Mouse (Mus musculus) CH12.LX (cell line): ENCODE measurements around the gene Tut1. TPM values are rescaled to one million over a fixed set of nuclear protein-coding genes. Genes with fewer than 3 reads are reported as not detected.

Experiments used
- DNase-seq: peaks from one replicate; pipeline ENCODE4 v3.0.0-alpha.2; 2013; ENCODE audit errors: extremely low read depth
- H3K27ac ChIP-seq: 2 replicates; pipeline ENCODE4 v1.5.1; 2012; ENCODE audit warnings: low read depth, mild to moderate bottlenecking, control low read depth, moderate library complexity; ENCODE audit not compliant: insufficient read depth
- H3K27me3 ChIP-seq: replicated peaks from 2 replicates; pipeline ENCODE3; 2012; ENCODE audit warnings: inconsistent platforms
- H3K36me3 ChIP-seq, 2 experiments: replicated peaks in 1 of 2; 2 replicates each; pipeline versions ENCODE3 to v1.6.1; 2012; ENCODE audit warnings: inconsistent platforms in 1 of 2, low read length in 1 of 2, mild to moderate bottlenecking in 1 of 2, mixed read lengths in 1 of 2, moderate library complexity in 1 of 2; ENCODE audit not compliant: control insufficient read depth in 1 of 2, insufficient read depth in 1 of 2
- H3K4me1 ChIP-seq, 2 experiments: 2 replicates each; pipeline ENCODE4 v1.6.1; 2012; ENCODE audit warnings: inconsistent platforms in 1 of 2, moderate library complexity in 1 of 2; ENCODE audit not compliant: insufficient read depth in 2 of 2, control insufficient read depth in 1 of 2
- H3K4me2 ChIP-seq: 2 replicates; pipeline ENCODE4 v1.6.1; 2012; ENCODE audit warnings: low read depth, mild to moderate bottlenecking, control low read depth; ENCODE audit not compliant: poor library complexity, insufficient read depth, severe bottlenecking
- H3K4me3 ChIP-seq, 3 experiments: fragments of 150-350 bp in 1 of 3; sonication (generic) in 1 of 3; replicated peaks in 1 of 3; 2 replicates each; pipeline versions ENCODE3 to v1.5.1; 2011 to 2012; ENCODE audit warnings: low read depth in 2 of 3, low read length in 2 of 3, mild to moderate bottlenecking in 2 of 3, moderate library complexity in 2 of 3, control low read depth in 1 of 3, improper control_type of control experiment in 1 of 3, inconsistent platforms in 1 of 3, mixed read lengths in 1 of 3; ENCODE audit not compliant: poor library complexity in 1 of 3
- H3K79me2 ChIP-seq: replicated peaks from 2 replicates; pipeline ENCODE4 v1.6.1; 2012; ENCODE audit warnings: mild to moderate bottlenecking, moderate library complexity; ENCODE audit not compliant: control insufficient read depth, poor library complexity, insufficient read depth, severe bottlenecking; ENCODE audit errors: extremely low read depth
- H3K9ac ChIP-seq: 2 replicates; pipeline ENCODE4 v1.6.1; 2012; ENCODE audit warnings: low read depth, mild to moderate bottlenecking, control low read depth, moderate library complexity; ENCODE audit not compliant: insufficient read depth
- H3K9me3 ChIP-seq: replicated peaks from 2 replicates; pipeline ENCODE3; 2012; ENCODE audit warnings: low read length, inconsistent platforms, mixed read lengths
- BHLHE40 ChIP-seq: IDR thresholded peaks from 2 replicates; pipeline ENCODE4 v1.6.1; 2011; ENCODE audit warnings: mild to moderate bottlenecking, low read depth, low read length, improper control_type of control experiment
- CHD1 ChIP-seq: IDR thresholded peaks from 2 replicates; pipeline ENCODE4 v1.6.1; 2012; ENCODE audit warnings: low read depth, low read length, improper control_type of control experiment, inconsistent platforms
- CHD2 ChIP-seq: IDR thresholded peaks from 2 replicates; pipeline ENCODE4 v1.6.1; 2011; ENCODE audit warnings: low read length, improper control_type of control experiment
- CTCF ChIP-seq, 2 experiments: IDR thresholded peaks in 1 of 2; conservative IDR thresholded peaks in 1 of 2; 2 replicates each; pipeline ENCODE4 v1.5.1; 2011 to 2012; ENCODE audit warnings: low read depth in 2 of 2, low read length in 2 of 2, improper control_type of control experiment in 1 of 2, inconsistent platforms in 1 of 2, mild to moderate bottlenecking in 1 of 2, moderate library complexity in 1 of 2
- E2F4 ChIP-seq: IDR thresholded peaks from 2 replicates; pipeline ENCODE4 v1.6.1; 2011; ENCODE audit warnings: low read depth, low read length, improper control_type of control experiment; ENCODE audit not compliant: insufficient replicate concordance
- ELF1 ChIP-seq: IDR thresholded peaks from 2 replicates; pipeline ENCODE4 v1.6.1; 2014; ENCODE audit warnings: low read depth, mild to moderate bottlenecking, inconsistent platforms, low read length, improper control_type of control experiment
- EP300 ChIP-seq: IDR thresholded peaks from 2 replicates; pipeline ENCODE4 v1.6.1; 2011; ENCODE audit warnings: low read length, improper control_type of control experiment
- ETS1 ChIP-seq: conservative IDR thresholded peaks from 2 replicates; pipeline ENCODE4 v1.6.1; 2012; ENCODE audit warnings: low read depth, mild to moderate bottlenecking, inconsistent platforms, low read length, improper control_type of control experiment, moderate library complexity
- GABPA ChIP-seq: IDR thresholded peaks from 2 replicates; pipeline ENCODE4 v1.6.1; 2012; ENCODE audit warnings: low read depth, low read length, improper control_type of control experiment, inconsistent platforms; ENCODE audit not compliant: insufficient replicate concordance
- HCFC1 ChIP-seq: IDR thresholded peaks from 2 replicates; pipeline ENCODE4 v1.6.1; 2012; ENCODE audit warnings: low read depth, mild to moderate bottlenecking, inconsistent platforms, low read length, improper control_type of control experiment
- IRF4 ChIP-seq: IDR thresholded peaks from 2 replicates; pipeline ENCODE4 v1.6.1; 2014; ENCODE audit warnings: low read depth, mild to moderate bottlenecking, inconsistent platforms, low read length, improper control_type of control experiment
- JUN ChIP-seq: IDR thresholded peaks from 2 replicates; pipeline ENCODE4 v1.6.1; 2011; ENCODE audit warnings: low read depth, mild to moderate bottlenecking, low read length, improper control_type of control experiment, moderate library complexity; ENCODE audit not compliant: insufficient read depth
- JUND ChIP-seq: conservative IDR thresholded peaks from 2 replicates; pipeline ENCODE4 v1.6.1; 2011; ENCODE audit warnings: low read depth, low read length, improper control_type of control experiment
- KAT2A ChIP-seq: IDR thresholded peaks from 2 replicates; pipeline ENCODE4 v1.6.1; 2012; ENCODE audit warnings: low read length, improper control_type of control experiment, inconsistent platforms; ENCODE audit not compliant: insufficient replicate concordance
- MAFK ChIP-seq: IDR thresholded peaks from 2 replicates; pipeline ENCODE4 v1.6.1; 2011; ENCODE audit warnings: low read length, improper control_type of control experiment; ENCODE audit not compliant: insufficient replicate concordance
- MAX ChIP-seq: IDR thresholded peaks from 2 replicates; pipeline ENCODE4 v1.6.1; 2011; ENCODE audit warnings: low read length, improper control_type of control experiment
- MAZ ChIP-seq: IDR thresholded peaks from 2 replicates; pipeline ENCODE4 v1.6.1; 2012; ENCODE audit warnings: low read depth, mild to moderate bottlenecking, inconsistent platforms, low read length, improper control_type of control experiment, moderate library complexity
- MEF2A ChIP-seq: IDR thresholded peaks from 2 replicates; pipeline ENCODE4 v1.6.1; 2014; ENCODE audit warnings: low read depth, mild to moderate bottlenecking, inconsistent platforms, low read length, improper control_type of control experiment, borderline replicate concordance
- MXI1 ChIP-seq: IDR thresholded peaks from 2 replicates; pipeline ENCODE4 v1.6.1; 2011; ENCODE audit warnings: mild to moderate bottlenecking, low read depth, low read length, improper control_type of control experiment
- MYC ChIP-seq: IDR thresholded peaks from 2 replicates; pipeline ENCODE4 v1.6.1; 2011; ENCODE audit warnings: low read depth, mild to moderate bottlenecking, improper control_type of control experiment, low read length
- NELFE ChIP-seq: IDR thresholded peaks from 2 replicates; pipeline ENCODE4 v1.6.1; 2011; ENCODE audit warnings: low read depth, low read length, improper control_type of control experiment
- NRF1 ChIP-seq: IDR thresholded peaks from 2 replicates; pipeline ENCODE4 v1.6.1; 2014; ENCODE audit warnings: low read depth, mild to moderate bottlenecking, inconsistent platforms, low read length, improper control_type of control experiment, moderate library complexity
- PAX5 ChIP-seq: IDR thresholded peaks from 2 replicates; pipeline ENCODE4 v1.6.1; 2012; ENCODE audit warnings: low read length, inconsistent platforms, mixed read lengths
- POLR2A ChIP-seq: IDR thresholded peaks from 2 replicates; pipeline ENCODE4 v1.6.1; 2011; ENCODE audit warnings: low read depth, mild to moderate bottlenecking, improper control_type of control experiment, low read length
- POLR2AphosphoS2 ChIP-seq: IDR thresholded peaks from 2 replicates; pipeline ENCODE4 v1.6.1; 2011; ENCODE audit warnings: low read depth, low read length, improper control_type of control experiment
- RAD21 ChIP-seq: IDR thresholded peaks from 2 replicates; pipeline ENCODE4 v1.6.1; 2011; ENCODE audit warnings: low read depth, mild to moderate bottlenecking, low read length, improper control_type of control experiment, moderate library complexity
- RCOR1 ChIP-seq: conservative IDR thresholded peaks from 2 replicates; pipeline ENCODE4 v1.6.1; 2012; ENCODE audit warnings: low read depth, mild to moderate bottlenecking, inconsistent platforms, low read length, improper control_type of control experiment
- SIN3A ChIP-seq: IDR thresholded peaks from 2 replicates; pipeline ENCODE4 v1.6.1; 2012; ENCODE audit warnings: low read length, improper control_type of control experiment, inconsistent platforms
- SMC3 ChIP-seq: IDR thresholded peaks from 2 replicates; pipeline ENCODE4 v1.6.1; 2011; ENCODE audit warnings: low read depth, low read length, improper control_type of control experiment
- TBP ChIP-seq: conservative IDR thresholded peaks from 2 replicates; pipeline ENCODE4 v1.6.1; 2011; ENCODE audit warnings: low read depth, low read length, improper control_type of control experiment
- TCF12 ChIP-seq: IDR thresholded peaks from 2 replicates; pipeline ENCODE4 v1.6.1; 2014; ENCODE audit warnings: low read depth, mild to moderate bottlenecking, inconsistent platforms, low read length, improper control_type of control experiment
- UBTF ChIP-seq: IDR thresholded peaks from 2 replicates; pipeline ENCODE4 v1.6.1; 2012; ENCODE audit warnings: low read depth, mild to moderate bottlenecking, inconsistent platforms, low read length, improper control_type of control experiment, moderate library complexity
- USF1 ChIP-seq: IDR thresholded peaks from 2 replicates; pipeline ENCODE4 v1.6.1; 2014; ENCODE audit warnings: low read depth, mild to moderate bottlenecking, inconsistent platforms, low read length, improper control_type of control experiment
- USF2 ChIP-seq: conservative IDR thresholded peaks from 2 replicates; pipeline ENCODE4 v1.6.1; 2011; ENCODE audit warnings: low read depth, low read length, improper control_type of control experiment
- ZC3H11A ChIP-seq: IDR thresholded peaks from 2 replicates; pipeline ENCODE4 v1.6.1; 2012; ENCODE audit warnings: low read depth, mild to moderate bottlenecking, inconsistent platforms, low read length, improper control_type of control experiment
- ZKSCAN1 ChIP-seq: IDR thresholded peaks from 2 replicates; pipeline ENCODE4 v1.6.1; 2012; ENCODE audit warnings: low read depth, inconsistent platforms, low read length, improper control_type of control experiment, borderline replicate concordance
- ZMIZ1 ChIP-seq: IDR thresholded peaks from 2 replicates; pipeline ENCODE4 v1.6.1; 2012; ENCODE audit warnings: low read depth, mild to moderate bottlenecking, inconsistent platforms, low read length, improper control_type of control experiment
- ZNF384 ChIP-seq: IDR thresholded peaks from 2 replicates; pipeline ENCODE4 v1.6.1; 2012; ENCODE audit warnings: low read depth, low read length, improper control_type of control experiment, inconsistent platforms
- dilution Hi-C: fragments of 300-500 bp; cut with MboI; formaldehyde crosslinking; loops from 2 replicates; pipeline ENCODE4 v1.14.3; 2020; ENCODE audit warnings: low sequenced_read_pairs; ENCODE audit not compliant: extremely low pct_unique_long_range_greater_than_20kb, extremely low pct_ligation_motif_present
- in situ Hi-C: fragments of 300-500 bp; cut with MboI; formaldehyde crosslinking; loops from 3 replicates; pipeline ENCODE4 v1.14.3; 2019; ENCODE audit warnings: low sequenced_read_pairs, low pct_ligation_motif_present, low pct_unique_long_range_greater_than_20kb, mixed read lengths
- polyA plus RNA-seq: library from polyadenylated mRNA; unstranded; fragments of >175 nt; gene quantifications from 2 replicates; pipeline ENCODE4 v1.2.1, GENCODE M21; 2012; ENCODE audit warnings: low read depth; ENCODE audit not compliant: insufficient read length
- total RNA-seq, 2 experiments: library from RNA; depleted of rRNA; stranded (reverse); fragments of 300-350 nt in 1 of 2; fragments of >200 nt in 1 of 2; gene quantifications; 2 replicates each; pipeline ENCODE4 v1.2.3; 2012 to 2014

The Tut1 gene
- total and polyA plus RNA-seq, 3 experiments = 40.4 to 54.9 (median 47.7) TPM

DNA sequence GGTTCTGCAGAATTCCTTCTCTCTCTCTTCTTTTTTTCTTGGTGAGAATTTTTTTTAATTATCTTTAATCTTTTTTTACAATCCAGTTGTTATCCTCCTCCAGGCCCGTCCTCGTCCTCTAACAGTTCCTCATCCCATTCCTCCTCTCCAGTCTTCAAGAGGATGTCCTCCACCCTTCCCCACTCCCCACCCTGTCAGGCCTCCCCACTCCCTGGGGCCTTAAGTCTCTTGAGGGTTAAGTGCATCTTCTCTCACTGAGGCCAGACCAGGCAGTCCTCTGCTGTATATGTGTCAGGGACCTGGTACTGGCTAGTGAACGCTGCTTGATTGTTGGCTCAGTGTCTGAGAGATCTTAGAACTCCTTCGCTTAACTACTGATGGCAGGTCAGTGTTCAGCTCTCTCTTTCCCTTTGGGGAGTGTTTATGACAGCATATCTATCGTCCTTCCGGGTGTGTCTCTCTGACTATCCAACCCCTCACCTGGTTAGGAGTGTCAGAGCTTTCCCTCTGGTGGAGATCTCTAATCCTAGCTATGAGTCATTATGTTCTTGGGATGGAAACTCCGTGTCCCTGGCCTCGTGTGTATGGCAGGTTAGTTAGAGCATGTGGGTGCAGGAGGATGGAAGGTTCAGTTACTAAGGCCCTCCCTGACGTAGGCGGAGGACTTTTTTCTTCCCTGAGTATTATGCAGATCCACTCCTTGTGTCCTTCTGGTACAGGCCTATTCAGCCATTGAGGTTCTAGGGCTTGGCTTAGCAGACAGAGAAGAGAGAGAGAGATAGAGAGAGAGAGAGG is 41.4 kb downstream of the Tut1 start:
- no peak for TF ChIP-seq TBP
- TF ChIP-seq MYC = peak; percentile 66; the same call in 1 of the 2 replicates
- no peak for TF ChIP-seq GABPA
- TF ChIP-seq MAX = peak; percentile 74
- no peak for TF ChIP-seq USF1
- TF ChIP-seq POLR2AphosphoS2 = no peak
- no peak for TF ChIP-seq JUND
- TF ChIP-seq RCOR1 = no peak
- no peak for TF ChIP-seq PAX5
- TF ChIP-seq SMC3 = no peak
- no peak for TF ChIP-seq MAZ
- TF ChIP-seq ZMIZ1 = no peak
- no peak for TF ChIP-seq CHD2
- TF ChIP-seq SIN3A = peak; percentile 63
- TF ChIP-seq EP300 = no peak; the same call in 1 of the 2 replicates
- no peak for TF ChIP-seq CHD1
- TF ChIP-seq CTCF (conservative IDR thresholded peaks at IDR 0.05 in 1 of 2, IDR thresholded peaks at IDR 0.05 in 1 of 2; ENCODE audit: low read depth in 2 of 2, low read length in 2 of 2) = no peak
- TF ChIP-seq ZC3H11A = no peak
- peak; percentile 25; the same call in 1 of the 2 replicates for TF ChIP-seq ELF1
- no peak for TF ChIP-seq IRF4
- no peak for TF ChIP-seq BHLHE40
- TF ChIP-seq NRF1 = no peak
- no peak for TF ChIP-seq USF2
- TF ChIP-seq NELFE = no peak
- no peak; the same call in 1 of the 2 replicates for TF ChIP-seq POLR2A
- peak; percentile 82 for TF ChIP-seq MXI1
- TF ChIP-seq JUN = no peak
- no peak for TF ChIP-seq UBTF
- no peak for TF ChIP-seq RAD21
- no peak for TF ChIP-seq ZNF384
- TF ChIP-seq ETS1 = no peak
- TF ChIP-seq MAFK = no peak
- TF ChIP-seq KAT2A = no peak
- 0 out of 2 replicates have a peak, but pooled peaks have one; percentile 14 for TF ChIP-seq TCF12
- no peak for TF ChIP-seq HCFC1
- no peak for TF ChIP-seq E2F4
- no peak for TF ChIP-seq ZKSCAN1
- TF ChIP-seq MEF2A = no peak
- Histone ChIP-seq H3K36me3 (peaks cover 4 to 5% of the 10 kb centered on the region in 2 experiments), H3K9ac (peak overlapping the region; percentile 34), H3K27ac (peak overlapping the region; percentile 97), H3K27me3 (no peaks in the 10 kb centered on the region), H3K4me3 (peak overlapping the region in 2 of 3 experiments; percentile 36 to 54), H3K4me1 (peaks cover 42 to 90% of the 10 kb centered on the region in 2 experiments), H3K9me3 (no peaks in the 10 kb centered on the region), H3K79me2 (peaks cover 73% of the 10 kb centered on the region), H3K4me2 (peak overlapping the region; percentile 45)
- DNase-seq = no peak
- in situ Hi-C loops (loop anchor here (5.0 to 10.0 kb wide), 2 partner anchors 60 to 82 kb away; no protein-coding TSS in a partner anchor), dilution Hi-C loops (no loop called here)
